Mouse (Mus musculus) liver, postnatal 0 days (tissue): ENCODE measurements around the gene Erbb4. TPM values are rescaled to one million over a fixed set of nuclear protein-coding genes. Genes with fewer than 3 reads are reported as not detected.

Source experiments
- ATAC-seq: fragments of 200-750 bp; cut with Nextera tagmentation; 2 replicates; pipeline ENCODE4 v1.8.0; 2017; ENCODE audit warnings: mild to moderate bottlenecking, moderate library complexity
- DNase-seq: peaks from one replicate; pipeline ENCODE4 v3.0.0-alpha.2; 2016
- H3K27ac ChIP-seq: fragments of 300-500 bp; sonication (generic); 2 replicates; pipeline ENCODE4 v1.5.1; 2014; ENCODE audit warnings: antibody characterized with exemption, moderate library complexity, mild to moderate bottlenecking, low read depth
- H3K27me3 ChIP-seq: fragments of 300-500 bp; sonication (generic); 2 replicates; pipeline ENCODE4 v1.6.1; 2014; ENCODE audit warnings: low read length, control low read depth, mixed read lengths; ENCODE audit not compliant: insufficient read depth
- H3K36me3 ChIP-seq: fragments of 300-500 bp; sonication (generic); replicated peaks from 2 replicates; pipeline ENCODE4 v1.6.1; 2014; ENCODE audit warnings: mild to moderate bottlenecking, control low read depth, low read length, moderate library complexity, mixed read lengths; ENCODE audit not compliant: insufficient read depth
- H3K4me1 ChIP-seq: fragments of 300-500 bp; sonication (generic); 2 replicates; pipeline ENCODE4 v1.6.1; 2014; ENCODE audit warnings: antibody characterized with exemption, mild to moderate bottlenecking, control low read depth; ENCODE audit not compliant: insufficient read depth
- H3K4me2 ChIP-seq: fragments of 300-500 bp; sonication (generic); 2 replicates; pipeline ENCODE4 v1.6.1; 2014; ENCODE audit warnings: low read depth, mild to moderate bottlenecking, low read length, moderate library complexity, mixed read lengths
- H3K4me3 ChIP-seq: fragments of 300-500 bp; sonication (generic); 2 replicates; pipeline ENCODE4 v1.5.1; 2014; ENCODE audit warnings: low read depth, low read length
- H3K9ac ChIP-seq: fragments of 300-500 bp; sonication (generic); replicated peaks from 2 replicates; pipeline ENCODE4 v1.6.1; 2014; ENCODE audit warnings: mild to moderate bottlenecking, moderate library complexity
- H3K9me3 ChIP-seq: fragments of 300-500 bp; sonication (generic); 2 replicates; pipeline ENCODE4 v1.6.1; 2016; ENCODE audit warnings: mild to moderate bottlenecking, control low read depth, low read length, mixed read lengths
- CTCF ChIP-seq: sonication (generic); IDR thresholded peaks from 2 replicates; pipeline ENCODE4 v1.5.1; 2016; ENCODE audit warnings: antibody characterized with exemption, low read depth
- EP300 ChIP-seq: IDR thresholded peaks from 2 replicates; pipeline ENCODE4 v1.6.1; 2016; ENCODE audit warnings: antibody characterized with exemption, low read depth, mild to moderate bottlenecking
- WGBS: fragments of 180-500 bp; shearing (Covaris S2); extraction: QIAGEN DNeasy Blood & Tissue Kit; methylation state at CpG from one replicate; pipeline ENCODE4 v1.1.7; 2014; ENCODE audit not compliant: insufficient replicate concordance; 5-methylcytosine and 5-hydroxymethylcytosine counted together
- polyA plus RNA-seq: library from polyadenylated mRNA; unstranded; fragments of >200 nt; fragmentation: Nextera tagmentation; extraction: Ambion mirVana; gene quantifications from 2 replicates; pipeline ENCODE4 v1.2.1, GENCODE M21; 2015

The Erbb4 gene
- polyA plus RNA-seq, 1 experiment from 2014 or later = 0.06 TPM

DNA sequence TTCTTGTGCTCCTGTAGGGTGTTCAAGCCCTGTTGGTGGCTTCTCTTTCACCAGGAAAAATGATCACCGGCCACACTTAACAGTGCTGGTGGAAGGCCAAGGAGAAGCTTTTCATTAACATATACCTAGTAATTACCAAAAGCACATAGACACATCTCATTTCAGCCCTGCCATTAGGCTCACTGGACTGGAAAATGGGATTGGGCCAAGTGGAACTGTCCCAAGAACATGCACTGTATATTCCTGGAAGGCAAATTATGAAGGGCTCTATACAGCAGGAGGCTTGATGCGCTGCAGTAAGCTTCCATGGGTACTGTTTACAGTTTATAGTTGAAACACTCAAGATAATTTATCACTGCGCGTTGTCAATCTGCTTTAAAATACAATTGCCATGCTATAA lies 248.4 kb downstream of the Erbb4 start:
- DNase-seq (no peak), ATAC-seq (no peak)
- Histone ChIP-seq H3K4me3 (no peak overlapping the region), H3K9ac (no peak overlapping the region), H3K27me3 (no peaks in the 10 kb centered on the region), H3K4me1 (no peaks in the 10 kb centered on the region), H3K4me2 (no peak overlapping the region), H3K27ac (no peak overlapping the region), H3K9me3 (no peaks in the 10 kb centered on the region), H3K36me3 (no peaks in the 10 kb centered on the region)
- no peak for TF ChIP-seq EP300
- TF ChIP-seq CTCF = no peak
- WGBS = 77% methylated on average over 4 of the region's 4 CpGs

DNA sequence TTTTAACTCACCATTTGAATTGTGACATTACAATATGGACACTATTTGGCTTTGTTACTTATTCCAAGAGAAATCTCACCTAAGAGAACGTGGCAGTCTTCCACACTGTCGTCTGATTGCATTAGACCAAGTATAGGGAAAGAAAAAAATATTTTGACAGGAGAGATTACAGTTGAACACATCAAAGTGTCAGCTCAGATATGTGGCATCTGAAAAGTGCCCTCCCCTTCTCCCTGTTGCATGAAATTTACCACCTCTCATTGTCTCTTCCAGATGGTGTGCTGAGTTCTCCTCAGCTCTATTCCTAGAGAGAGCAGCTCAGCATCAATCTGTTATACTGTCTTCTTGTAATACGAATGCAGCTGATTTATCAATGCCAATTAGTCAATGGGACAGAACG lies 268.5 kb downstream of the Erbb4 start:
- H3K9me3 ChIP-seq = no peaks in the 10 kb centered on the region
- no peak for ATAC-seq
- H3K27me3 ChIP-seq = no peaks in the 10 kb centered on the region
- H3K36me3 ChIP-seq = no peaks in the 10 kb centered on the region
- H3K4me3 ChIP-seq = no peak overlapping the region
- no peak overlapping the region for H3K4me2 ChIP-seq
- DNase-seq = no peak
- no peak overlapping the region for H3K27ac ChIP-seq
- TF ChIP-seq CTCF (no peak), EP300 (no peak)
- H3K4me1 ChIP-seq = no peaks in the 10 kb centered on the region
- 59% methylated on average over 4 of the region's 4 CpGs for WGBS
- H3K9ac ChIP-seq = no peak overlapping the region

DNA sequence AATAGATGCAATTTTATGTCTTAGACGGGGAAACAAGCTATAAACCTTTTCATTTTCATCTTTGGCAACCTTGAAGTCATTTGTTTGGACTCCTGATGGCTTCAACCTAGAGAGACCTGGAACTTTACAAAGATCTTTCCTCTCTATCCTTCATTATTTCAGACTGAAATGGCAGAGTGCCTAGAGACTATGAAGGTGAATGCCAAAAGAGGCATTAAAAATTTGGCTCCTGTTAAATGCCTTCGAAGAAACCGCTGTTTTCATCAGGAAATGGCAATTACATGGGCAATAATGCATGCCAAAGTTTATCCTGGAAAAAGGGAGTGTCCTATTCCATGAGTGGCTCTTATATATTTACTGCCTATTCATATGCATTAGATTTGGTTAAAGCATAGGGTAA lies 273.2 kb downstream of the Erbb4 start:
- Histone ChIP-seq H3K4me3 (no peak overlapping the region), H3K9me3 (no peaks in the 10 kb centered on the region), H3K9ac (no peak overlapping the region), H3K27ac (no peak overlapping the region), H3K27me3 (no peaks in the 10 kb centered on the region), H3K4me1 (no peaks in the 10 kb centered on the region), H3K36me3 (no peaks in the 10 kb centered on the region), H3K4me2 (no peak overlapping the region)
- ATAC-seq (no peak), DNase-seq (no peak)
- TF ChIP-seq EP300 (no peak), CTCF (no peak)
- WGBS = 64% methylated on average over 3 of the region's 3 CpGs

DNA sequence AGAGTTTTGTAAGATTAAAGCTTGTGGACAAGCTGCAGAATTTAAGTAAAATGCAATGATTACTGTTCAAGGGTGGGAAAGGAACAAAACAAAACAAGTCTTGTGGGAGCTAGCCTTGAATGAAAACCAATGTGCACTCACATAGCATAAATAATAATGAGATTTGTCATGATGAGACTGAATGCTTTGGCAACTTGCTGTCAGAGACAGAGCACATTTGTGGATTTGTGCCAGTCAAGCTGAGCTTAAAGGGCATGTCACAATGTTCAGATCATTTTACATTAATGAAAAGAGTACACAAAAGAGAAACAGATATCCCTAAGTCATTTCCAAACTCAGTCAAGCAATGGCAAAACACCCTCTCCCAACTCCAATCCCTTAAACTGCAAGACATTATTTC lies 275.8 kb downstream of the Erbb4 start:
- ATAC-seq (no peak), DNase-seq (no peak)
- H3K9ac ChIP-seq = no peak overlapping the region
- no peak overlapping the region for H3K4me3 ChIP-seq
- no peak overlapping the region for H3K4me2 ChIP-seq
- no peaks in the 10 kb centered on the region for H3K27me3 ChIP-seq
- H3K36me3 ChIP-seq = no peaks in the 10 kb centered on the region
- no peaks in the 10 kb centered on the region for H3K4me1 ChIP-seq
- no peaks in the 10 kb centered on the region for H3K9me3 ChIP-seq
- no peak overlapping the region for H3K27ac ChIP-seq
- no peak for TF ChIP-seq CTCF
- no peak for TF ChIP-seq EP300

DNA sequence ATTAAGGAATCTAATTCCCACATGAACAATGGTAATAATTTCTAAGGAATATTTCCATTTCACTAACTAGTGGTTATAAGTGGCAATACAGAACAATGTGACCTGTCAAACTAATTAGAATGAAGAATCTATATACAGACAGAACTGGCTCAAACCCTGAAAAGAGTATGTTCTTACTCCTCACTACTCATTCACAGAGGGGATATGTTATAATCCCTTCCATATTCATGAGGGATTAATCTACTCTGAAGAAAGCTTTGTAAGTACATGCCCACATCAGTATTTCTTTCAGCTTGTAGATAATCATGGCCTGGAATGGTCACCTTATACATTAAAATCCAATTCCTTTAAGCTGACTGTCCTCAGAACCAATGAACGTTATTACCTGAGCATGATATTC lies 276.3 kb downstream of the Erbb4 start:
- Histone ChIP-seq H3K4me3 (no peak overlapping the region), H3K4me1 (no peaks in the 10 kb centered on the region), H3K9ac (no peak overlapping the region), H3K4me2 (no peak overlapping the region), H3K27ac (no peak overlapping the region), H3K36me3 (no peaks in the 10 kb centered on the region), H3K27me3 (no peaks in the 10 kb centered on the region), H3K9me3 (no peaks in the 10 kb centered on the region)
- WGBS = 68% methylated on average over 1 of the region's 1 CpGs
- TF ChIP-seq CTCF (no peak), EP300 (no peak)
- ATAC-seq (no peak), DNase-seq (no peak)

DNA sequence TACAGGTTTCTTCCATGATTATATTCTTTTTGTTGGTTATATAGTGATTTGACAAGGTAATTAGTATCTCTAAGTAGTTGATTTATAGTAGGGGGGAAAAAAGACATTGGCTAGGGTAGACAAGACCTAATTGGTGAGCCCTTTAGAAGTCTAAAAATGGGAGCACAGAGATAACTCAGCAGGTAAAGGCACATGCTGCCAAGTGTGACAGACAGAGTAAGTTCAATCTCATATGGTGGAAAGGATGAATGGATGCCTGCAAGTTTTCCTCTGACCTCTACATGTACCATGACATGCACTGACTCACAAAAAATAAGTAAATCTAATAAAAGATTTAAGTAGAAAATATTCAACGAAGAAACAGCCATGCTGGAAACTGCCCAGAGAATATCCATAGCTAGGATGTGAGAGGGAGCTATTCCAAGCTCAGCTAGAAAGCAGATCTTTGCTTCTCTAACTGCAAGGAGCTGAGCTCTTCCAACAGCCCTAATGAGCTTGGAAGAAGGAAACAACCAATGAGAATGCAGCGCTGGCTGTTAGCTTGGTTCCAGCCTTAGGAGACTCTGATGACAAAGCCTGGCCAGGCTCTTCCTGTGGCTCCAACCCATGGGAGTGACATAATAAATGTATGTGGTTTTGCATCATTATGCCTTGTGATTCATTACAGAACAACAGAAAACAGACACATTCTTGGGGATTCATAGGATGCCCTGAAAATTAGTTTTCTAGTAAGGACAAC lies 277.2 kb downstream of the Erbb4 start:
- no peak overlapping the region for H3K4me3 ChIP-seq
- H3K36me3 ChIP-seq = no peaks in the 10 kb centered on the region
- H3K9me3 ChIP-seq = no peaks in the 10 kb centered on the region
- ATAC-seq = no peak
- no peak overlapping the region for H3K27ac ChIP-seq
- no peak for DNase-seq
- no peak overlapping the region for H3K9ac ChIP-seq
- H3K27me3 ChIP-seq = no peaks in the 10 kb centered on the region
- H3K4me1 ChIP-seq = no peaks in the 10 kb centered on the region
- 60% methylated on average over 2 of the region's 2 CpGs for WGBS
- no peak for TF ChIP-seq EP300
- TF ChIP-seq CTCF = no peak
- no peak overlapping the region for H3K4me2 ChIP-seq
